Mouse (Mus musculus) midbrain, postnatal 0 days (tissue): Measurements from ENCODE around the gene Ist1. TPM values are rescaled to one million over a fixed set of nuclear protein-coding genes. Genes with fewer than 3 reads are reported as not detected.

Source experiments
- ATAC-seq: fragments of 200-750 bp; cut with Nextera tagmentation; 2 replicates; pipeline ENCODE4 v1.8.0; 2017; ENCODE audit warnings: moderate number of reproducible peaks, mild to moderate bottlenecking, moderate TSS enrichment, moderate library complexity; ENCODE audit not compliant: low FRiP score
- DNase-seq: peaks from one replicate; pipeline ENCODE4 v3.0.0-alpha.2; 2015; ENCODE audit warnings: low spot score
- H3K27ac ChIP-seq: fragments of 300-500 bp; sonication (generic); 2 replicates; pipeline ENCODE4 v1.5.1; 2014; ENCODE audit warnings: low read depth, mild to moderate bottlenecking, low read length, mixed read lengths
- H3K27me3 ChIP-seq: fragments of 300-500 bp; sonication (generic); 2 replicates; pipeline ENCODE4 v1.6.1; 2014; ENCODE audit warnings: low read length, control low read depth, mixed read lengths; ENCODE audit not compliant: insufficient read depth
- H3K36me3 ChIP-seq: fragments of 300-500 bp; sonication (generic); 2 replicates; pipeline ENCODE4 v1.6.1; 2014; ENCODE audit warnings: low read length, control low read depth, mixed read lengths; ENCODE audit not compliant: insufficient read depth
- H3K4me1 ChIP-seq: fragments of 300-500 bp; sonication (generic); 2 replicates; pipeline ENCODE4 v1.6.1; 2014; ENCODE audit warnings: mild to moderate bottlenecking, control low read depth, antibody characterized with exemption, low read length, mixed read lengths; ENCODE audit not compliant: insufficient read depth
- H3K4me2 ChIP-seq: fragments of 300-500 bp; sonication (generic); 2 replicates; pipeline ENCODE4 v1.6.1; 2014; ENCODE audit warnings: low read depth, mild to moderate bottlenecking, low read length, mixed read lengths; ENCODE audit not compliant: poor library complexity, severe bottlenecking
- H3K4me3 ChIP-seq: fragments of 300-500 bp; sonication (generic); 2 replicates; pipeline ENCODE4 v1.5.1; 2014; ENCODE audit warnings: low read depth, mild to moderate bottlenecking, low read length, moderate library complexity
- H3K9ac ChIP-seq: fragments of 300-500 bp; sonication (generic); replicated peaks from 2 replicates; pipeline ENCODE4 v1.6.1; 2014; ENCODE audit warnings: mild to moderate bottlenecking, low read length, moderate library complexity, mixed read lengths; ENCODE audit not compliant: poor library complexity, severe bottlenecking
- H3K9me3 ChIP-seq: fragments of 300-500 bp; sonication (generic); 2 replicates; pipeline ENCODE4 v1.6.1; 2016; ENCODE audit warnings: low read length, control low read depth
- CTCF ChIP-seq: IDR thresholded peaks from 2 replicates; pipeline ENCODE4 v1.5.1; 2016; ENCODE audit warnings: antibody characterized with exemption, mild to moderate bottlenecking
- WGBS: fragments of 180-500 bp; shearing (Covaris S2); extraction: QIAGEN DNeasy Blood & Tissue Kit; methylation state at CpG from one replicate; pipeline ENCODE4 v1.1.7; 2014; 5-methylcytosine and 5-hydroxymethylcytosine counted together
- polyA plus RNA-seq: library from polyadenylated mRNA; unstranded; fragments of >200 nt; fragmentation: Nextera tagmentation; extraction: Ambion mirVana; gene quantifications from 2 replicates; pipeline ENCODE4 v1.2.1, GENCODE M21; 2015
- total RNA-seq: library from RNA; depleted of rRNA; stranded (reverse); fragments of >200 nt; gene quantifications from 2 replicates; pipeline ENCODE4 v1.2.3, GENCODE M21; 2014

Ist1 gene
- total and polyA plus RNA-seq, 2 experiments from 2014 or later: 96.1 to 109 TPM

DNA sequence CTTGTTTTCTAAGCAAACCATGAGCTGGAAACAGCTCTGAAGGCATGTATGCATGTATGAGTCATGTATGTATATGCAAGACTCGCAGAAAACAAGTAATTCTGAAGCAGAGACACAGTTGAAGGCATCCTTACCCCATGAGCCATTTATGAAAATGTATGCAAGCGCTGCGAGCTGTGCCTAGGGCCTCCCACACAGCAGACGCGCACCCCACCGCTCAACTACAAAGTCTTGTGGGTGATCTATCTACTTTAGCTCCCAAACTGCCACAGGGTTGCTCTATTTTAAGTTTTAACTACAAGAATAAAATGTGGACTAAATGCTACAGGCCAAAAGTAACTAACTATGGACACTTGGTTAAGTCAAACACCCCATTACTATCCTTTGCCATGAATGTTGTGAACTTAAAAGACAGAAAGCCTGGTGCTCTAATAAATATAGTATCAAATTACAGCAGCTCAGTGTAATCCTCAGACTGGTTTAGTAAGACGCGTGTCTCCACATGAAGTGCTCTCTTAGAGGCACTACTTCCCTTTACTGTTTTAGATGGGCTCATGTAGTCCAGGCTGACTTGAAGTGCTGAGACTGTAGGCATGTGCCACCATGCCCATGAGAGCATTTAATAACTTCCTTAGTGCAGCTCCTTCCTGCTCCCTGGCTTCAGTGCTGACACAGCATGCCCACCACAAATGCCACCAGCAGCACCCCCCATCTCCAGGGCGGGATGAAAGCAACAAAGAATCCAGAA lies 17.0 kb downstream of the Ist1 start:
- no peaks in the 10 kb centered on the region for H3K4me1 ChIP-seq
- H3K9me3 ChIP-seq: no peaks in the 10 kb centered on the region
- ATAC-seq: no peak
- peaks cover 76% of the 10 kb centered on the region for H3K36me3 ChIP-seq
- no peak overlapping the region for H3K4me2 ChIP-seq
- no peak overlapping the region for H3K9ac ChIP-seq
- no peak overlapping the region for H3K4me3 ChIP-seq
- no peaks in the 10 kb centered on the region for H3K27me3 ChIP-seq
- no peak overlapping the region for H3K27ac ChIP-seq
- no peak for TF ChIP-seq CTCF
- DNase-seq: no peak
- WGBS: 95% methylated on average over 9 of the region's 9 CpGs

DNA sequence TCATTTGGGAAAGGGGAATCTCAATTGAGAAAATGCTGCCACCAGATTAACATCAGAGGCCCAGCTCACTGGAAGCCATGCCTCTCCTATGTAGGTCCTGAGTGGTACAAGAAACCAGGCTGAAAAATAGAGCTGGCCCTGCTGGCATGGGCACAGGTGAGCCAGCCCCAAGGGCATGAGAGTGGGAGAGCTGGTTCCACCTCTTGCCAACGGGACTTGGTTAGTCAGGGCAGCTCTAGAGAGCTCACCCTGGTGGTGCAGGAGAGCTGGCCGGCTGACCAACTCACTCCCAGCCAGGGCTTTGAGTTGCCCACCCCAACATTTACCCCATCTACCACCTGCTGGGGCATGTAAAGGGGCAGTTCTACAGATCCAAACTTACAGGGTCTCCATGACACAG lies 19.5 kb downstream of the Ist1 start:
- no peak for DNase-seq
- H3K36me3 ChIP-seq: peaks cover 68% of the 10 kb centered on the region
- ATAC-seq: no peak
- no peak overlapping the region for H3K27ac ChIP-seq
- H3K27me3 ChIP-seq: no peaks in the 10 kb centered on the region
- H3K9me3 ChIP-seq: no peaks in the 10 kb centered on the region
- no peak for TF ChIP-seq CTCF
- WGBS: 91% methylated on average over 2 of the region's 2 CpGs
- H3K4me2 ChIP-seq: no peak overlapping the region
- no peaks in the 10 kb centered on the region for H3K4me1 ChIP-seq
- H3K4me3 ChIP-seq: no peak overlapping the region
- no peak overlapping the region for H3K9ac ChIP-seq

DNA sequence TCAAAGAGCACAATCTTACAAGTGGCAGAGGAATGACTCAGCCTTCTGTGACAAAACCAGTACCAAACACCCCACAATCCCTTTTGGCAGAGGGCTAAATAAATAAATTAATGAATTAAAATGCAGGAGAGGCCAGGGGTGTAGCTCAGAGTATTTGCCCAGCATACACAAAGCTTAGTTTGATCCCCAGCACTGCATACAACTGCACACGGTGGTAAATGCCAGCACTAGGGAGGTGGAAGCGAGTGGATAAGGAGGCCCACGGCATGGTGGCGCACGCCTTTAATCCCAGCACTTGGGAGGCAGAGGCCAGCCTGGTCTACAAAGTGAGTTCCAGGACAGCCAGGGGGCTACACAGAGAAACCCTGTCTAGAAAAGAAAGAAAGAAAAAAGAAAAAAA lies 20.4 kb downstream of the Ist1 start:
- H3K27ac ChIP-seq: no peak overlapping the region
- 83% methylated on average over 5 of the region's 5 CpGs for WGBS
- no peak for TF ChIP-seq CTCF
- no peaks in the 10 kb centered on the region for H3K9me3 ChIP-seq
- no peak overlapping the region for H3K4me3 ChIP-seq
- peaks cover 64% of the 10 kb centered on the region for H3K36me3 ChIP-seq
- H3K9ac ChIP-seq: no peak overlapping the region
- no peak for ATAC-seq
- no peaks in the 10 kb centered on the region for H3K27me3 ChIP-seq
- H3K4me2 ChIP-seq: no peak overlapping the region
- H3K4me1 ChIP-seq: no peaks in the 10 kb centered on the region
- no peak for DNase-seq

DNA sequence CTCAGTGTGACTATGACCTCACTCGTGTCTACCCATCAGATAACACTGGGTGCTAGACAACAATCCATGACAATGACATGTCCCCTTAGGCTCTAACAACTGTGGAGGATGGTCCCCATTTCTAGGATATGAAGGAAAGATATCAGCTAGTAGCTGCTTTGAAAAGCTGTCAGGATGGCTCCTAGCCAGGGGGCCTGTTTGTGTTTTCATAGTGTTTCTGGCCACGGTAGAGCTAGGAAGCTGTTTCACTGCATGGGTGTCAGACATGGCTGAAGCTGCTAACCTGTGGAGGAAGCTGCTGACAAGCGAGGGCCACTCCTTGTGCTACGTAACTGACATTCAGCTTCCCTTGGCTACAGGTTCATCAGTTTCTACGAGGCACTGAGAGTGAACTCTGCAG lies 26.4 kb downstream of the Ist1 start:
- TF ChIP-seq CTCF: no peak
- 80% methylated on average over 5 of the region's 5 CpGs for WGBS
- ATAC-seq: no peak
- no peaks in the 10 kb centered on the region for H3K4me1 ChIP-seq
- no peaks in the 10 kb centered on the region for H3K9me3 ChIP-seq
- no peak overlapping the region for H3K9ac ChIP-seq
- H3K27ac ChIP-seq: no peak overlapping the region
- H3K36me3 ChIP-seq: peaks cover 23% of the 10 kb centered on the region
- no peak overlapping the region for H3K4me2 ChIP-seq
- no peak overlapping the region for H3K4me3 ChIP-seq
- no peak for DNase-seq
- no peaks in the 10 kb centered on the region for H3K27me3 ChIP-seq

DNA sequence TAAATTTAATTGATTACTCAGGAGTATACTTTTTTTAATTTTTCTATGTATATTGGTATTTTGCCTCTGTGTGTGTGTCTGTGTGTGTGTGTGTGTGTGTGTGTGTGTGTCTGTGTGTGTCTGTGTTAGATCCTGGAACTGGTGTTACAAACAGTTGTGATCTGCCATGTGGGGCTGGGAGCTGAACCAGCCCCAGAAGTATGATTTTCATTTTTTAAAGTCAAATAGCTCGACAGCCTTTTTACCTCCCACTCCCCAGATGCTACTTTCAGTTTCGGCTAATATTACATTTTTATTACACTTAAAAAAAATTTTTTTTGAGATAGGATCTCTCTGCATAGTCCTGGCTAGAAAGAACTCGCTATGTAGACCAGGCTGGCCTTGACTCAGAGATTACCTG lies 30.7 kb downstream of the Ist1 start:
- Histone ChIP-seq H3K27me3 (no peaks in the 10 kb centered on the region), H3K4me2 (no peak overlapping the region), H3K9ac (no peak overlapping the region), H3K9me3 (no peaks in the 10 kb centered on the region), H3K4me3 (no peak overlapping the region), H3K27ac (no peak overlapping the region), H3K36me3 (peaks cover 6% of the 10 kb centered on the region; the same call in 1 of the 2 replicates), H3K4me1 (no peaks in the 10 kb centered on the region)
- WGBS: 87% methylated on average over 3 of the region's 3 CpGs
- no peak for TF ChIP-seq CTCF
- DNase-seq (no peak), ATAC-seq (no peak)

DNA sequence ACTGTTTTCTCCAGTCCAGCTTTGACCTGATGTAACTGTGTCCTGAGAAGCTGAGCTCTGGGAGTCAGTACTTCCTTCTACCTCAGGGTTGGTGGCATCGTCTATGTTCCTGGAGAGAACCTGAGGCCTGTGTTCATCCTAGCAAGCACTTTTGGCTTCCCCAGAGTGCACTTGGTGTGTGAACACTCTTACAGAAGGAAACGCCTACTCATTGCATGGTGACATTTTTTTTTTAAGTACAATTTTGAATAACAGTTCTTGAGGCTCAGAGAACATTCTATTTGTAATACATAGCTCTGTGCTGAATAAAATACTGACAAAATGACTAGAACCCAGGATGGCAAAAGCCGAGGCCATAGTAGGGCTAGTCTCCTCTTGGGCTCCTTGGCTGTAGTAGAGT lies 36.2 kb downstream of the Ist1 start:
- H3K4me2 ChIP-seq: no peak overlapping the region
- no peak overlapping the region for H3K4me3 ChIP-seq
- H3K27me3 ChIP-seq: no peaks in the 10 kb centered on the region
- H3K27ac ChIP-seq: no peak overlapping the region
- DNase-seq (no peak), ATAC-seq (no peak)
- H3K36me3 ChIP-seq: no peaks in the 10 kb centered on the region
- 88% methylated on average over 3 of the region's 3 CpGs for WGBS
- no peaks in the 10 kb centered on the region for H3K9me3 ChIP-seq
- TF ChIP-seq CTCF: no peak
- H3K9ac ChIP-seq: no peak overlapping the region
- H3K4me1 ChIP-seq: no peaks in the 10 kb centered on the region
